Comparison of ENCODE assay signal across 9 mouse cellular contexts in the genomic region with DNA sequence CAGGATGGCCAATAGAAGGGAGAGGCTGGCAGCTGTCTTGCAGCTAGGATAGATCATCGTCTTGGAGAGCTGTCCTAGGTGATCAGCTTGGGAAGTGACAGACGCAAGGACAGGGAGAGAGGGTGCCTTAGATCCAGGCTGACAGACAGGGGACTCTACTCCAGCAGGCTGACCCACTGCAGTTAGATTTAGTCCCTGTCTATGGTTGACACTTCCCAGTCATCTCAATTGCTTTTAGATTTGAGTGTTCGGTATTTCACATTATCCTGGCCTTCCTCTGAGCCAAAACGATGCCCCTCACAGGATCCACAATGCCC. TPM values are rescaled to one million over a fixed set of nuclear protein-coding genes. Genes with fewer than 3 reads are reported as not detected.
A peak's percentile ranks its signal among the peaks of the same experiment; 100 is the strongest.
DNase-seq lines count a peak whose midpoint lies in the region; ATAC-seq lines count a peak whose summit lies in the region.
"Had no signal": no experiment of that assay in that cellular context is flagged by ENCODE, and none has a peak within 500 bp of the region (broad histone marks: within the 10 kb centered on the region; RNA-seq: fewer than 3 reads in every experiment).

No protein-coding gene starts in this region.

- H3K27me3 ChIP-seq in heart, embryonic 14.5 days (ENCODE audit: control insufficient read depth, insufficient read depth, low read length) = peaks cover 20% of the 10 kb centered on the region
- H3K27me3 ChIP-seq in embryonic facial prominence, embryonic 15.5 days = peaks cover 26% of the 10 kb centered on the region
- H3K27me3 ChIP-seq in intestine, embryonic 15.5 days (replicated peaks) = peaks cover 3% of the 10 kb centered on the region; the same call in 1 of the 2 replicates
- peaks cover 4% of the 10 kb centered on the region; the same call in 1 of the 2 replicates for H3K27me3 ChIP-seq in midbrain, embryonic 15.5 days (replicated peaks)

- H3K4me1 ChIP-seq in heart, embryonic 14.5 days (ENCODE audit: control insufficient read depth in 2 of 2, insufficient read depth in 2 of 2, low read length in 2 of 2) = peaks cover 6 to 13% of the 10 kb centered on the region in 2 experiments; a peak in 3 of 4 replicates
- peaks cover 10% of the 10 kb centered on the region for H3K4me1 ChIP-seq in embryonic facial prominence, embryonic 15.5 days
- peaks cover 15% of the 10 kb centered on the region for H3K4me1 ChIP-seq in intestine, embryonic 15.5 days (replicated peaks)
- peaks cover 11% of the 10 kb centered on the region for H3K4me1 ChIP-seq in midbrain, embryonic 15.5 days

- H3K9me3 ChIP-seq in heart, embryonic 14.5 days (ENCODE audit: control insufficient read depth, low read length) = no peaks in the 10 kb centered on the region
- H3K9me3 ChIP-seq in embryonic facial prominence, embryonic 15.5 days (replicated peaks) = no peaks in the 10 kb centered on the region
- H3K9me3 ChIP-seq in intestine, embryonic 15.5 days = no peaks in the 10 kb centered on the region
- no peaks in the 10 kb centered on the region for H3K9me3 ChIP-seq in midbrain, embryonic 15.5 days

- intact Hi-C loops in heart, postnatal 25 days (cut with DNase I) = loop anchor here (5.0 kb wide), 2 partner anchors 705 to 720 kb away; no protein-coding TSS in a partner anchor

- no peak overlapping the region for H3K4me3 ChIP-seq in heart, embryonic 14.5 days (ENCODE audit: control insufficient read depth in 1 of 2, insufficient read depth in 1 of 2, low read depth in 1 of 2, low read length in 2 of 2)
- H3K4me3 ChIP-seq in embryonic facial prominence, embryonic 15.5 days (replicated peaks) = peak overlapping the region; percentile 28; the same call in 1 of the 2 replicates
- 0 out of 2 replicates have a peak overlapping the region, but pooled peaks have one; percentile 12 for H3K4me3 ChIP-seq in intestine, embryonic 15.5 days (replicated peaks)
- H3K4me3 ChIP-seq in midbrain, embryonic 15.5 days = no peak overlapping the region

- ATAC-seq in heart, embryonic 14.5 days (ENCODE audit: insufficient number of reproducible peaks, insufficient read depth, low FRiP score, low read depth) = no peak; the same call in 1 of the 2 replicates
- no peak for ATAC-seq in embryonic facial prominence, embryonic 15.5 days (ENCODE audit: insufficient number of reproducible peaks, low FRiP score, low TSS enrichment, low read depth)
- ATAC-seq in intestine, embryonic 15.5 days = peak; percentile 41
- ATAC-seq in midbrain, embryonic 15.5 days (replicated peaks) = no peak

- no peaks in the 10 kb centered on the region for H3K36me3 ChIP-seq in heart, embryonic 14.5 days (ENCODE audit: control insufficient read depth, insufficient read depth, low read length)
- H3K36me3 ChIP-seq in embryonic facial prominence, embryonic 15.5 days = no peaks in the 10 kb centered on the region
- no peaks in the 10 kb centered on the region for H3K36me3 ChIP-seq in intestine, embryonic 15.5 days
- no peaks in the 10 kb centered on the region for H3K36me3 ChIP-seq in midbrain, embryonic 15.5 days (replicated peaks)

- H3K9ac ChIP-seq in heart, embryonic 14.5 days (ENCODE audit: low read length) = peak overlapping the region; percentile 50; the same call in 1 of the 2 replicates
- H3K9ac ChIP-seq in embryonic facial prominence, embryonic 15.5 days = no peak overlapping the region
- H3K9ac ChIP-seq in intestine, embryonic 15.5 days = no peak overlapping the region
- no peak overlapping the region for H3K9ac ChIP-seq in midbrain, embryonic 15.5 days

- H3K4me2 ChIP-seq in heart, embryonic 14.5 days (ENCODE audit: low read length) = peak overlapping the region; percentile 61
- H3K4me2 ChIP-seq in embryonic facial prominence, embryonic 15.5 days (replicated peaks) = peak overlapping the region; percentile 41
- peak overlapping the region; percentile 54 for H3K4me2 ChIP-seq in intestine, embryonic 15.5 days (replicated peaks)
- peak overlapping the region; percentile 42; the same call in 1 of the 2 replicates for H3K4me2 ChIP-seq in midbrain, embryonic 15.5 days

- no peak overlapping the region for H3K27ac ChIP-seq in heart, embryonic 14.5 days (replicated peaks in 1 of 2; ENCODE audit: control insufficient read depth in 1 of 2, insufficient read depth in 1 of 2, low read depth in 2 of 2, low read length in 2 of 2)
- no peak overlapping the region for H3K27ac ChIP-seq in embryonic facial prominence, embryonic 15.5 days (replicated peaks)
- no peak overlapping the region for H3K27ac ChIP-seq in intestine, embryonic 15.5 days
- no peak overlapping the region for H3K27ac ChIP-seq in midbrain, embryonic 15.5 days

- DNase-seq in heart, postnatal 25 days (ENCODE audit: low spot score) = no peak
- DNase-seq in MN1 (ENCODE audit: low spot score) = no peak
- no peak for DNase-seq in kidney, postnatal 10 days
- no peak for DNase-seq in ovary, postnatal 10 days (ENCODE audit: low spot score)

- WGBS in heart, embryonic 14.5 days = 55% methylated on average over 4 of the region's 4 CpGs
- WGBS in embryonic facial prominence, embryonic 15.5 days = 56% methylated on average over 4 of the region's 4 CpGs
- WGBS in intestine, embryonic 15.5 days = 63% methylated on average over 4 of the region's 4 CpGs
- 55% methylated on average over 4 of the region's 4 CpGs for WGBS in midbrain, embryonic 15.5 days

RNA-seq across cellular contexts. Expression of a gene that starts 39.6 kb away (rescaled TPM):
- polyA plus RNA-seq in heart, embryonic 14.5 days (2014; fragmentation: Nextera tagmentation; extraction: Ambion mirVana) = not detected in 2 replicates
- not detected for total RNA-seq in heart, postnatal 25 days (2021)
- polyA plus RNA-seq in embryonic facial prominence, embryonic 15.5 days (2015; fragmentation: Nextera tagmentation; extraction: Ambion mirVana) = not detected in 2 replicates
- not detected in 2 replicates for polyA plus RNA-seq in intestine, embryonic 15.5 days (2015; fragmentation: Nextera tagmentation; extraction: Ambion mirVana)
- polyA plus RNA-seq in midbrain, embryonic 15.5 days (2015; fragmentation: Nextera tagmentation; extraction: Ambion mirVana) = not detected in 2 replicates
- total RNA-seq: gastrocnemius, postnatal 36 days had no signal

RNA-seq across cellular contexts. Expression of a gene that starts 40.2 kb away (rescaled TPM):
- polyA plus RNA-seq in heart, embryonic 14.5 days (2014; fragmentation: Nextera tagmentation; extraction: Ambion mirVana) = 45.0 and 48.6 TPM in 2 replicates
- 10 to 100 TPM; 35.8 to 39.9 TPM for total RNA-seq in heart, postnatal 25 days (2021)
- 57.1 and 57.3 TPM in 2 replicates for polyA plus RNA-seq in embryonic facial prominence, embryonic 15.5 days (2015; fragmentation: Nextera tagmentation; extraction: Ambion mirVana)
- polyA plus RNA-seq in intestine, embryonic 15.5 days (2015; fragmentation: Nextera tagmentation; extraction: Ambion mirVana) = 56.3 and 57.4 TPM in 2 replicates
- polyA plus RNA-seq in midbrain, embryonic 15.5 days (2015; fragmentation: Nextera tagmentation; extraction: Ambion mirVana) = 46.8 and 47.9 TPM in 2 replicates

RNA-seq across cellular contexts. Expression of a gene that starts 52.8 kb away (rescaled TPM):
- 57.1 and 58.5 TPM in 2 replicates for polyA plus RNA-seq in heart, embryonic 14.5 days (2014; fragmentation: Nextera tagmentation; extraction: Ambion mirVana)
- 10 to 100 TPM; 20.9 to 25.0 TPM for total RNA-seq in heart, postnatal 25 days (2021)
- polyA plus RNA-seq in embryonic facial prominence, embryonic 15.5 days (2015; fragmentation: Nextera tagmentation; extraction: Ambion mirVana) = 72.4 and 80.1 TPM in 2 replicates
- polyA plus RNA-seq in intestine, embryonic 15.5 days (2015; fragmentation: Nextera tagmentation; extraction: Ambion mirVana) = 101 and 110 TPM in 2 replicates
- 32.8 and 33.7 TPM in 2 replicates for polyA plus RNA-seq in midbrain, embryonic 15.5 days (2015; fragmentation: Nextera tagmentation; extraction: Ambion mirVana)

Comparison
In these comparisons a context has a peak if more than half of its experiments do, and no peak if none do; other contexts are left out.
1. H3K4me3 ChIP-seq: peak in embryonic facial prominence, embryonic 15.5 days (single experiment) and intestine, embryonic 15.5 days (single experiment); none in heart, embryonic 14.5 days (0 of 2) and midbrain, embryonic 15.5 days (single experiment).
2. Peak in every context shown above with its lines, with median percentiles within 50 percentile points of each other: H3K4me2 ChIP-seq.